Mouse (Mus musculus) hindbrain, embryonic 14.5 days (tissue): ENCODE data around the gene Hsd3b4. TPM values are rescaled to one million over a fixed set of nuclear protein-coding genes. Genes with fewer than 3 reads are reported as not detected.
"Not testable (repeated sequence)": the region's sequence is repeated elsewhere in the genome, so short reads cannot be mapped to it uniquely, and the experiment has no call there.

Source experiments
- ATAC-seq: fragments of 200-750 bp; cut with Nextera tagmentation; 2 replicates; pipeline ENCODE4 v1.8.0; 2017; ENCODE audit warnings: moderate number of reproducible peaks, mild to moderate bottlenecking, moderate TSS enrichment, moderate library complexity; ENCODE audit not compliant: low FRiP score
- DNase-seq: peaks from one replicate; pipeline ENCODE4 v3.0.0-alpha.2; 2015; ENCODE audit warnings: low spot score
- H3K27ac ChIP-seq: fragments of 300-500 bp; sonication (generic); 2 replicates; pipeline ENCODE4 v1.5.1; 2014; ENCODE audit warnings: mild to moderate bottlenecking, moderate library complexity
- H3K27me3 ChIP-seq: fragments of 300-500 bp; sonication (generic); 2 replicates; pipeline ENCODE4 v1.6.1; 2014; ENCODE audit warnings: mild to moderate bottlenecking, low read length, mixed read lengths; ENCODE audit not compliant: control insufficient read depth, insufficient read depth
- H3K36me3 ChIP-seq: fragments of 300-500 bp; sonication (generic); replicated peaks from 2 replicates; pipeline ENCODE4 v1.6.1; 2014; ENCODE audit not compliant: control insufficient read depth, insufficient read depth
- H3K4me1 ChIP-seq: fragments of 300-500 bp; sonication (generic); replicated peaks from 2 replicates; pipeline ENCODE4 v1.6.1; 2014; ENCODE audit warnings: antibody characterized with exemption, low read length, mixed read lengths; ENCODE audit not compliant: control insufficient read depth, insufficient read depth
- H3K4me2 ChIP-seq: fragments of 300-500 bp; sonication (generic); replicated peaks from 2 replicates; pipeline ENCODE4 v1.6.1; 2014; ENCODE audit warnings: mild to moderate bottlenecking, moderate library complexity
- H3K4me3 ChIP-seq: fragments of 300-500 bp; sonication (generic); replicated peaks from 2 replicates; pipeline ENCODE4 v1.5.1; 2014; ENCODE audit warnings: mild to moderate bottlenecking, low read length
- H3K9ac ChIP-seq: fragments of 300-500 bp; sonication (generic); 2 replicates; pipeline ENCODE4 v1.6.1; 2014
- H3K9me3 ChIP-seq: fragments of 300-500 bp; sonication (generic); 2 replicates; pipeline ENCODE4 v1.6.1; 2016; ENCODE audit warnings: low read length; ENCODE audit not compliant: control insufficient read depth
- WGBS: fragments of 180-500 bp; shearing (Covaris S2); extraction: QIAGEN DNeasy Blood & Tissue Kit; methylation state at CpG from one replicate; pipeline ENCODE4 v1.1.7; 2014; 5-methylcytosine and 5-hydroxymethylcytosine counted together
- polyA plus RNA-seq: library from polyadenylated mRNA; unstranded; fragments of >200 nt; fragmentation: Nextera tagmentation; extraction: Ambion mirVana; gene quantifications from 2 replicates; pipeline ENCODE4 v1.2.1, GENCODE M21; 2014

Gene Hsd3b4
- polyA plus RNA-seq, 1 experiment from 2014 or later, result not detected

DNA sequence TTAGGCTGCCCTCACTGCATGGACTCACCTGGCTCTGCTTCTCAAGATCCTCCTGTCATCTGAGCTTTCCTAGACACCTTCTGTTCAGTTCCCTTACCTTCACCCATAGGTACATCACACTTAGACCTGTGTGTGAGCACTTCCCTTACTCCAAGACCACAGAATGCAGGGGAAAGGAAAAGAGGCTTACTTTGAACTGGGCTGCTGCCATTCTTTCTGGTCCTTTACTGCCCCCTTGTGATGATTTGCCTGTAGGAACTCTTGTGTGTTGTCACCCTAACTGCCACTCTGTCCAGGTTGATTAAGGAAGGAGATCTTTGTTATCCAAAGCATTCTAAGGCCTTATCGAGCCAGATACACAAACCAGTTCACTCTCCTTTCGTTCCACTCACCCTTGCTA is 13.6 kb downstream of the Hsd3b4 start:
- H3K27me3 ChIP-seq, H3K9ac ChIP-seq: not testable (repeated sequence)

GRCm38 (mm10) chr3:98495055-98495454 is 15.3 kb downstream of the Hsd3b4 start:
- H3K4me2 ChIP-seq, H3K9me3 ChIP-seq, H3K27me3 ChIP-seq, H3K36me3 ChIP-seq, H3K9ac ChIP-seq, H3K27ac ChIP-seq, H3K4me1 ChIP-seq, H3K4me3 ChIP-seq, ATAC-seq, DNase-seq: not testable (repeated sequence)

More for the DNA sequence above, 13.6 kb downstream of the Hsd3b4 start:
- not testable (repeated sequence) for H3K27ac ChIP-seq, H3K4me3 ChIP-seq, H3K9me3 ChIP-seq, ATAC-seq, H3K4me1 ChIP-seq, H3K36me3 ChIP-seq, H3K4me2 ChIP-seq, DNase-seq
- WGBS, result no CpG with 5 or more reads among the region's 2 CpGs

- H3K27ac ChIP-seq, H3K9me3 ChIP-seq, H3K9ac ChIP-seq, H3K4me1 ChIP-seq, DNase-seq, H3K27me3 ChIP-seq, H3K4me3 ChIP-seq, H3K4me2 ChIP-seq, ATAC-seq, H3K36me3 ChIP-seq: not testable (repeated sequence)
Measured at GRCm38 (mm10) chr3:98494184-98494583, 16.1 kb downstream of the Hsd3b4 start.

DNA sequence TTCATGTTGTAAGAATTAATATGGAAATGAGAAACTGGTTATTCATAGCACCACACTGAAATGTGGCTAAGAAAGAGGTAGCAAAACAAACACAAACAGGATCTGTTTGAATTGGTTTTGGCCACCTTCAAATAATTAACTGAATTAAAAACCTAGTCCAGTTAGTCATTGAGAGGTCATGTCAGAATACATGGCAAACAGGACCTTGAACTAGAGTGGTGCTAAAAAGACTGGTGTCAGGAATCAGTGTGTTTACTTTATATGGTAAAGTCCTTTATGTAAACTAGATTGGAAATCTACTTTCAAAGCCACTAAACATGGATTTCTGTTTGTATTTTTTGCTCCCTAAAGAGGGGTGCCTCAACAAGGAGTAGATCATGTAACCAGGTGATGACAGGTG is 38.8 kb downstream of the Hsd3b4 start:
- H3K4me2 ChIP-seq, H3K36me3 ChIP-seq, DNase-seq, H3K27ac ChIP-seq, ATAC-seq, H3K4me1 ChIP-seq, H3K9ac ChIP-seq, H3K9me3 ChIP-seq, H3K4me3 ChIP-seq, H3K27me3 ChIP-seq: not testable (repeated sequence)

DNA sequence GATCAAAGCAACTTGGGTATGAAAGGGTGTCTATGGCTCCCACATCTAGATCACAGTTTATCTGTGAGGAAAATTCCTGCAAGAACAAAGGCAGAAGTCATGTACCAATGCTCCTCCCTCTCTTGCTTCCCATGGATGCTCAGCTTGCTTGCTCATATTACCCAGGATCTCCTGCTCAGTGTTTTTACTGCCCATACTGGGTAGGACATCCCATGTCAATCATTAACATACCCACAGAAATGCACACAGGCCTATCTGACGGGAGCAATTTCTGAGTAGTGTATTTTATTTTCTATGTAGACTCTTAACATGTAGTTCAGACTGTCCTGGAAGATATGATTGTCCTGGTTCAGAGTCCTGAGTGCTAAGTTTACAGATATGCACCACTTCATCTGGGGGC is 39.3 kb downstream of the Hsd3b4 start:
- no CpG with 5 or more reads among the region's 1 CpGs for WGBS
- H3K27me3 ChIP-seq, H3K27ac ChIP-seq, H3K4me1 ChIP-seq, DNase-seq, H3K9ac ChIP-seq, ATAC-seq, H3K36me3 ChIP-seq, H3K4me3 ChIP-seq, H3K4me2 ChIP-seq, H3K9me3 ChIP-seq: not testable (repeated sequence)

- ATAC-seq, H3K9me3 ChIP-seq, H3K27ac ChIP-seq, DNase-seq, H3K4me2 ChIP-seq, H3K4me1 ChIP-seq, H3K9ac ChIP-seq, H3K36me3 ChIP-seq, H3K27me3 ChIP-seq, H3K4me3 ChIP-seq: not testable (repeated sequence)
- WGBS, result 50% methylated on average over 1 of the region's 2 CpGs
Measured at GRCm38 (mm10) chr3:98469323-98469722, 41.0 kb downstream of the Hsd3b4 start.

DNA sequence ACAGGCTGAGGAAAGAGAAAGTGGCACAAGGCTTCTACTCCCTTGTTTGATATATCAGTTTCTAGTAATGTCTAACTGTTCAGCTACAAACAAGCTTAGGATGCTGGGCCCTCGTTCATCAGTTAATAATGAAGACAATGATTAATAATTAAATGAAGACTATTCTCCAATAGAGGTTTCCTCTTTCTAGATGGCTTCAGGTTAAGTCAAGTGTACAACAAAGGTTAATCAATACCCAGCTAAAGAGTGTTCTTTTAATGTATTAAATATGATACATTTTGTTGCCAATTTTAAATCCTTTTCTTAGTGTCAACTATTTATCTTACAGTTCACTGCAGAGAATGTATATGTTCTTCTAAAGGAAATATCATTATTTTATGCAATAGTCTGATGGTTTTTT is 53.3 kb downstream of the Hsd3b4 start, which contains the start of gene Gm4450:
Gene Gm4450, minus strand, starts transcription at position 101 of the 400 bp plus-strand sequence.
- WGBS, result no CpG with 5 or more reads among the region's 1 CpGs
- not testable (repeated sequence) for H3K4me1 ChIP-seq

GRCm38 (mm10) chr3:98453786-98454185 is 56.5 kb downstream of the Hsd3b4 start:
- H3K4me1 ChIP-seq, H3K9ac ChIP-seq, H3K9me3 ChIP-seq, H3K36me3 ChIP-seq, H3K27ac ChIP-seq, H3K27me3 ChIP-seq, H3K4me2 ChIP-seq, ATAC-seq, H3K4me3 ChIP-seq, DNase-seq: not testable (repeated sequence)
- WGBS, result 58% methylated on average over 4 of the region's 5 CpGs

More for the DNA sequence above, 53.3 kb downstream of the Hsd3b4 start, which contains the start of gene Gm4450:
- ATAC-seq, H3K27me3 ChIP-seq, H3K36me3 ChIP-seq, H3K4me3 ChIP-seq, DNase-seq, H3K27ac ChIP-seq, H3K9ac ChIP-seq, H3K4me2 ChIP-seq, H3K9me3 ChIP-seq: not testable (repeated sequence)
